Mouse (Mus musculus) kidney, postnatal 10 days (tissue): ENCODE results near the gene Lhx2.

ENCODE experiments used
- DNase-seq: peaks from one replicate; pipeline ENCODE4 v3.0.0; 2021; ENCODE audit warnings: mixed read lengths

The Lhx2 gene

GRCm38 (mm10) chr2:38417970-38418369 lies 78.9 kb downstream of the Lhx2 start:
- DNase-seq = peak; percentile 81
